Mouse (Mus musculus) layer of hippocampus, adult 8-10 months (tissue): ENCODE measurements around the gene Slfn8. TPM values are rescaled to one million over a fixed set of nuclear protein-coding genes. Genes with fewer than 3 reads are reported as not detected.
"Not testable (repeated sequence)": the region's sequence is repeated elsewhere in the genome, so short reads cannot be mapped to it uniquely, and the experiment has no call there.

Experiments
- DNase-seq, 2 experiments: peaks; one replicate each; pipeline ENCODE4 v3.0.0; 2022; ENCODE audit warnings: low spot score in 2 of 2
- total RNA-seq, 4 experiments: library from RNA; stranded (reverse); gene quantifications; 2 replicates each; pipeline ENCODE4 v1.2.4; 2022

The Slfn8 gene
- 1 to 10 TPM in 2 of 4 experiments, under 1 TPM in 2; 0.23 to 2.6 (median 1.1) TPM for total RNA-seq

GRCm38 (mm10) chr11:83020621-83021020 lies at the start of gene Slfn8:
Slfn8 (minus strand) TSS chr11:83020810.
- DNase-seq = no peak

GRCm38 (mm10) chr11:83067982-83068694 lies 47.5 kb upstream of the Slfn8 start:
- no peak for DNase-seq

GRCm38 (mm10) chr11:83066640-83067531 lies 46.3 kb upstream of the Slfn8 start:
- no peak for DNase-seq

- DNase-seq = no peak
Measured at GRCm38 (mm10) chr11:83065441-83066344, 45.1 kb upstream of the Slfn8 start.

GRCm38 (mm10) chr11:83064946-83065345 lies 44.3 kb upstream of the Slfn8 start, which contains the start of gene Slfn2:
Slfn2 (plus strand) TSS chr11:83065112.
- no peak for DNase-seq

GRCm38 (mm10) chr11:83063941-83064349 lies 43.3 kb upstream of the Slfn8 start:
- no peak for DNase-seq

GRCm38 (mm10) chr11:83063126-83063525 lies 42.5 kb upstream of the Slfn8 start:
- DNase-seq = no peak

GRCm38 (mm10) chr11:83061806-83062205 lies 41.2 kb upstream of the Slfn8 start:
- no peak for DNase-seq

GRCm38 (mm10) chr11:83060412-83061020 lies 39.9 kb upstream of the Slfn8 start:
- no peak for DNase-seq

GRCm38 (mm10) chr11:83057863-83058262 lies 37.3 kb upstream of the Slfn8 start:
- DNase-seq = peak in 1 of 2 experiments; percentile 25

- no peak for DNase-seq
Measured at GRCm38 (mm10) chr11:83045642-83046041, 25.0 kb upstream of the Slfn8 start.

- DNase-seq = no peak
Measured at GRCm38 (mm10) chr11:83043891-83044290, 23.3 kb upstream of the Slfn8 start.

- DNase-seq = no peak
Measured at GRCm38 (mm10) chr11:83041000-83041399, 20.4 kb upstream of the Slfn8 start.

- DNase-seq = no peak
Measured at GRCm38 (mm10) chr11:83040325-83040724, 19.7 kb upstream of the Slfn8 start.

- DNase-seq = no peak
Measured at GRCm38 (mm10) chr11:83039796-83040195, 19.2 kb upstream of the Slfn8 start.

GRCm38 (mm10) chr11:83039156-83039555 lies 18.5 kb upstream of the Slfn8 start:
- DNase-seq = no peak

- not testable (repeated sequence) for DNase-seq
Measured at GRCm38 (mm10) chr11:83038686-83039085, 18.1 kb upstream of the Slfn8 start.

- DNase-seq = not testable (repeated sequence)
Measured at GRCm38 (mm10) chr11:83019561-83020519, 770 bp downstream of the Slfn8 start.

GRCm38 (mm10) chr11:83016093-83016492 lies 4.5 kb downstream of the Slfn8 start:
- DNase-seq = no peak

- DNase-seq = no peak
Measured at GRCm38 (mm10) chr11:83013356-83013755, 7.3 kb downstream of the Slfn8 start.
